Mouse (Mus musculus): Measurements from ENCODE around the gene Itgb2.

- TF ChIP-seq MAFK (IDR thresholded peaks at IDR 0.05; ENCODE audit: insufficient read depth, low read depth, low read length) (no peak), ZC3H11A (IDR thresholded peaks at IDR 0.05; ENCODE audit: borderline replicate concordance, low read depth, low read length) (no peak), ZNF384 (IDR thresholded peaks at IDR 0.05; ENCODE audit: low read depth, low read length) (no peak)
Measured at GRCm38 (mm10) chr10:77589749-77590148, 59.7 kb downstream of the Itgb2 start.
